9 mouse cellular contexts compared by ENCODE assay signal in the genomic region with DNA sequence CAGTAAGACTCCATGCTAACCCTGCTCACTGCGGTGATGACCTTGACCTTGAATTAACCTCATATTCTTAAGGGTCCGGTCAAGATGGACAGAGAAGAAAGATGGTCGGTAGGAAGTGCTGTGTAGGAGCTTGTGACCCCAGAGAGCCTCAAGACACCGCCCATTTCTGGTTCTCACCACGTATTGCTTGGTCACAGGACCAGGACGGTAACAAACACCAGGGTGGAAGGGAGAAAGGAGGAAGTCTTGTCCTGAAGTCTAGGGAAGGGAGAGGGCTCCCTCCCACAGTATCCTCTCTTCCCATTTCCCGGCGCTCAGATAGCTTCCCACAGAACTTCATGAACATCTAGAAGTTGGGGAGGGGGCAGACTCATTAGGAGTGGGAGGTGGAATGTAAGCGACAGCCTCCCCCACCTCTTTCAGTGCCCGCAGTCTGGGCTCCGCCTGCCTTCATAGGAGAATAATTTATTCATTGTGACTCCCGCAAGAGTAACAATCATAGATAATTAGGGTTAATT. TPM values are rescaled to one million over a fixed set of nuclear protein-coding genes. Genes with fewer than 3 reads are reported as not detected.
DNase-seq lines count a peak whose midpoint lies in the region; ATAC-seq and TF ChIP-seq lines count a peak whose summit lies in the region.
"Had no signal": no experiment of that assay in that cellular context is flagged by ENCODE, and none has a peak within 500 bp of the region (broad histone marks: within the 10 kb centered on the region; RNA-seq: fewer than 3 reads in every experiment).

No protein-coding gene starts in this region.

- peak overlapping the region; percentile 53 for H3K4me3 ChIP-seq in heart, embryonic 12.5 days
- H3K4me3 ChIP-seq in ES-E14 (ENCODE audit: insufficient read depth in 1 of 2, low read depth in 1 of 2, low read length in 2 of 2, poor library complexity in 1 of 2, severe bottlenecking in 1 of 2), result peak overlapping the region; percentile 60 to 83
- H3K4me3 ChIP-seq in midbrain, embryonic 11.5 days (ENCODE audit: low read depth, low read length), result no peak overlapping the region

- WGBS in heart, embryonic 12.5 days, result 6% methylated on average over 12 of the region's 12 CpGs
- WGBS in midbrain, embryonic 11.5 days, result 9% methylated on average over 12 of the region's 12 CpGs

- H3K27me3 ChIP-seq in heart, embryonic 12.5 days (replicated peaks), result peaks cover 73% of the 10 kb centered on the region
- peaks cover 33% of the 10 kb centered on the region for H3K27me3 ChIP-seq in midbrain, embryonic 11.5 days (ENCODE audit: control insufficient read depth, insufficient read depth, low read length)

- no peak for DNase-seq in heart, postnatal 36 days
- no peak for DNase-seq in ES-E14 (ENCODE audit: low read depth, low spot score)
- DNase-seq in midbrain, embryonic 11.5 days (ENCODE audit: low spot score, missing footprints), result peak; percentile 91
- no peak for DNase-seq in gastrocnemius, adult 8-10 months (ENCODE audit: low spot score in 2 of 2)
- DNase-seq in left cerebral cortex, adult 9 months (ENCODE audit: low spot score in 2 of 2), result no peak

- in situ Hi-C loops in ES-E14 (cut with MboI; ENCODE audit: low sequenced_read_pairs in 2 of 2, unreplicated experiment in 2 of 2), result no loop called here

- H3K9me3 ChIP-seq in heart, embryonic 12.5 days (replicated peaks), result no peaks in the 10 kb centered on the region
- no peaks in the 10 kb centered on the region for H3K9me3 ChIP-seq in ES-E14 (ENCODE audit: control insufficient read depth, insufficient read depth, low read depth, low read length)
- no peaks in the 10 kb centered on the region for H3K9me3 ChIP-seq in midbrain, embryonic 11.5 days (ENCODE audit: control insufficient read depth, low read length)

- no peak overlapping the region for H3K27ac ChIP-seq in heart, embryonic 12.5 days (ENCODE audit: poor library complexity, severe bottlenecking)
- H3K27ac ChIP-seq in ES-E14 (ENCODE audit: insufficient read depth, low read depth, low read length, poor library complexity, severe bottlenecking), result no peak overlapping the region
- no peak overlapping the region for H3K27ac ChIP-seq in midbrain, embryonic 11.5 days (ENCODE audit: low read depth, low read length)

- H3K4me1 ChIP-seq in heart, embryonic 12.5 days (replicated peaks), result peaks cover 30% of the 10 kb centered on the region
- H3K4me1 ChIP-seq in ES-E14 (ENCODE audit: control insufficient read depth in 2 of 2, insufficient read depth in 2 of 2, low read length in 2 of 2, poor library complexity in 1 of 2), result peaks cover 0 to 11% of the 10 kb centered on the region in 2 experiments; a peak in 2 of 4 replicates
- H3K4me1 ChIP-seq in midbrain, embryonic 11.5 days (ENCODE audit: control insufficient read depth, insufficient read depth, low read length), result peaks cover 6% of the 10 kb centered on the region

- intact Hi-C loops in heart, postnatal 36 days (cut with DNase I), result no loop called here

- ATAC-seq in heart, embryonic 12.5 days (ENCODE audit: insufficient number of reproducible peaks, low FRiP score), result no peak
- peak; percentile 49 for ATAC-seq in granulocyte monocyte progenitor cell, adult 5-6 weeks (replicated peaks; ENCODE audit: poor library complexity, severe bottlenecking)
- ATAC-seq in midbrain, embryonic 11.5 days (ENCODE audit: low FRiP score), result no peak
- ATAC-seq in inflammation-experienced regulatory T-cells, adult 6 months, result no peak

- peak overlapping the region; percentile 83 for H3K4me2 ChIP-seq in heart, embryonic 12.5 days
- no peak overlapping the region for H3K4me2 ChIP-seq in midbrain, embryonic 11.5 days

- H3K9ac ChIP-seq in heart, embryonic 12.5 days, result 0 out of 2 replicates have a peak overlapping the region, but pooled peaks have one; percentile 68
- no peak overlapping the region for H3K9ac ChIP-seq in ES-E14 (ENCODE audit: insufficient read depth, low read depth, low read length, poor library complexity, severe bottlenecking)
- H3K9ac ChIP-seq in midbrain, embryonic 11.5 days (ENCODE audit: low read length), result no peak overlapping the region

- no peaks in the 10 kb centered on the region for H3K36me3 ChIP-seq in heart, embryonic 12.5 days
- no peaks in the 10 kb centered on the region for H3K36me3 ChIP-seq in ES-E14 (ENCODE audit: control insufficient read depth, insufficient read depth, low read length, poor library complexity, severe bottlenecking)
- no peaks in the 10 kb centered on the region for H3K36me3 ChIP-seq in midbrain, embryonic 11.5 days (ENCODE audit: control insufficient read depth, insufficient read depth, low read length)

TF ChIP-seq in ES-E14, 5 proteins besides CTCF, POLR2A, EP300 and RAD21:
- no peak for TF ChIP-seq ZC3H11A (IDR thresholded peaks at IDR 0.05; ENCODE audit: borderline replicate concordance, low read depth, low read length)
- TF ChIP-seq HCFC1 (IDR thresholded peaks at IDR 0.05; ENCODE audit: borderline replicate concordance, insufficient read depth, low read length), result no peak
- TF ChIP-seq CHD2 (IDR thresholded peaks at IDR 0.05; ENCODE audit: low read depth, low read length), result no peak
- no peak for TF ChIP-seq MAFK (IDR thresholded peaks at IDR 0.05; ENCODE audit: insufficient read depth, low read depth, low read length)
- no peak for TF ChIP-seq ZNF384 (IDR thresholded peaks at IDR 0.05; ENCODE audit: low read depth, low read length)

RNA-seq across cellular contexts. Expression of gene Stac2, which starts 1.6 kb away (rescaled TPM):
- polyA plus RNA-seq in heart, embryonic 12.5 days (2016; fragmentation: Nextera tagmentation; extraction: Ambion mirVana), result 0.47 and 0.63 TPM in 2 replicates
- under 1 TPM in 1 of 2 experiments, not detected in 1; 0.17 TPM for total RNA-seq in heart, postnatal 36 days (2021)
- 2.1 and 3.8 TPM in 2 replicates for total RNA-seq in ES-E14 (2012; rRNA removed)
- not detected in 2 replicates for total RNA-seq in granulocyte monocyte progenitor cell, adult 5-6 weeks (2014; fragmentation: Nextera tagmentation)
- not detected in 2 replicates for total RNA-seq in granulocyte monocyte progenitor cell, adult 5-6 weeks (2017)
- polyA plus RNA-seq in midbrain, embryonic 11.5 days (2014; fragmentation: Nextera tagmentation; extraction: Ambion mirVana), result 0.37 and 0.47 TPM in 2 replicates
- total RNA-seq in gastrocnemius, adult 8-10 months (2022), result under 1 TPM in 2 of 4 experiments, not detected in 2; 0.11 to 0.70 TPM
- under 1 TPM in 1 of 3 experiments, not detected in 2; 0.23 TPM for polyA plus RNA-seq in inflammation-experienced regulatory T-cells, adult 6 months (2017; shearing (Covaris generic))
- polyA plus RNA-seq: CD4-positive, CD25-positive, alpha-beta regulatory T cell, adult 4 months had no signal

RNA-seq across cellular contexts. Expression of gene Rpl19, which starts 25.2 kb away (rescaled TPM):
- polyA plus RNA-seq in heart, embryonic 12.5 days (2016; fragmentation: Nextera tagmentation; extraction: Ambion mirVana), result 654 and 675 TPM in 2 replicates
- total RNA-seq in heart, postnatal 36 days (2021), result 100 to 1,000 TPM; 537 to 577 TPM
- 3,222 and 3,264 TPM in 2 replicates for total RNA-seq in ES-E14 (2012; rRNA removed)
- total RNA-seq in granulocyte monocyte progenitor cell, adult 5-6 weeks (2014; fragmentation: Nextera tagmentation), result 3,567 and 3,801 TPM in 2 replicates
- total RNA-seq in granulocyte monocyte progenitor cell, adult 5-6 weeks (2017), result 1,586 and 1,858 TPM in 2 replicates
- polyA plus RNA-seq in midbrain, embryonic 11.5 days (2014; fragmentation: Nextera tagmentation; extraction: Ambion mirVana), result 945 and 991 TPM in 2 replicates
- 100 to 1,000 TPM; 364 to 479 (median 402) TPM for total RNA-seq in gastrocnemius, adult 8-10 months (2022)
- polyA plus RNA-seq in inflammation-experienced regulatory T-cells, adult 6 months (2017; shearing (Covaris generic)), result 1,000 to 10,000 TPM; 2,465 to 4,071 (median 3,234) TPM

RNA-seq across cellular contexts. Expression of gene Cacnb1, which starts 28.8 kb away (rescaled TPM):
- polyA plus RNA-seq in heart, embryonic 12.5 days (2016; fragmentation: Nextera tagmentation; extraction: Ambion mirVana), result 6.1 and 8.5 TPM in 2 replicates
- total RNA-seq in heart, postnatal 36 days (2021), result 1 to 10 TPM; 6.1 to 6.2 TPM
- 6.2 and 12.0 TPM in 2 replicates for total RNA-seq in ES-E14 (2012; rRNA removed)
- total RNA-seq in granulocyte monocyte progenitor cell, adult 5-6 weeks (2014; fragmentation: Nextera tagmentation), result 0.71 and 4.5 TPM in 2 replicates
- 0.56 and 0.77 TPM in 2 replicates for total RNA-seq in granulocyte monocyte progenitor cell, adult 5-6 weeks (2017)
- 9.7 and 10.3 TPM in 2 replicates for polyA plus RNA-seq in midbrain, embryonic 11.5 days (2014; fragmentation: Nextera tagmentation; extraction: Ambion mirVana)
- total RNA-seq in gastrocnemius, adult 8-10 months (2022), result 100 to 1,000 TPM; 172 to 203 (median 187) TPM
- polyA plus RNA-seq in inflammation-experienced regulatory T-cells, adult 6 months (2017; shearing (Covaris generic)), result 1 to 10 TPM; 1.5 to 2.7 (median 2.4) TPM

RNA-seq across cellular contexts. Expression of gene Arl5c, which starts 55.7 kb away (rescaled TPM):
- 3.4 and 3.9 TPM in 2 replicates for polyA plus RNA-seq in heart, embryonic 12.5 days (2016; fragmentation: Nextera tagmentation; extraction: Ambion mirVana)
- total RNA-seq in heart, postnatal 36 days (2021), result under 1 TPM; 0.65 to 0.80 TPM
- 2.9 and 4.4 TPM in 2 replicates for total RNA-seq in ES-E14 (2012; rRNA removed)
- 11.0 and 15.7 TPM in 2 replicates for total RNA-seq in granulocyte monocyte progenitor cell, adult 5-6 weeks (2014; fragmentation: Nextera tagmentation)
- total RNA-seq in granulocyte monocyte progenitor cell, adult 5-6 weeks (2017), result 2.9 and 6.1 TPM in 2 replicates
- polyA plus RNA-seq in midbrain, embryonic 11.5 days (2014; fragmentation: Nextera tagmentation; extraction: Ambion mirVana), result 6.7 and 8.9 TPM in 2 replicates
- under 1 TPM in 2 of 4 experiments, not detected in 2; 0.18 to 0.19 TPM for total RNA-seq in gastrocnemius, adult 8-10 months (2022)
- polyA plus RNA-seq in inflammation-experienced regulatory T-cells, adult 6 months (2017; shearing (Covaris generic)), result 10 to 100 TPM; 43.8 to 60.5 (median 53.2) TPM

Comparison
In these comparisons a context has a peak if more than half of its experiments do, and no peak if none do; other contexts are left out.
1. RNA of gene Cacnb1, which starts 28.8 kb away (total RNA-seq): 172 to 203 TPM in gastrocnemius, adult 8-10 months; 6.1 to 6.2 TPM in heart, postnatal 36 days, 6.2 to 12.0 TPM in ES-E14 and 0.56 to 4.5 TPM in granulocyte monocyte progenitor cell, adult 5-6 weeks; every median in the first group is over 10 times any median in the second.